Mouse (Mus musculus) embryonic facial prominence, embryonic 12.5 days (tissue): ENCODE measurements around the gene Ripor1. TPM values are rescaled to one million over a fixed set of nuclear protein-coding genes. Genes with fewer than 3 reads are reported as not detected.

Experiments
- ATAC-seq: fragments of 200-750 bp; cut with Nextera tagmentation; 2 replicates; pipeline ENCODE4 v1.8.0; 2017; ENCODE audit not compliant: insufficient number of reproducible peaks, insufficient read depth, low FRiP score, low TSS enrichment
- H3K27ac ChIP-seq: fragments of 300-500 bp; sonication (generic); 2 replicates; pipeline ENCODE4 v1.5.1; 2016; ENCODE audit warnings: mild to moderate bottlenecking
- H3K27me3 ChIP-seq: fragments of 300-500 bp; sonication (generic); 2 replicates; pipeline ENCODE4 v1.6.1; 2016; ENCODE audit warnings: mild to moderate bottlenecking, moderate library complexity
- H3K36me3 ChIP-seq: fragments of 300-500 bp; sonication (generic); 2 replicates; pipeline ENCODE4 v1.6.1; 2016; ENCODE audit warnings: mild to moderate bottlenecking
- H3K4me1 ChIP-seq: fragments of 300-500 bp; sonication (generic); 2 replicates; pipeline ENCODE4 v1.6.1; 2016
- H3K4me2 ChIP-seq: fragments of 300-500 bp; sonication (generic); replicated peaks from 2 replicates; pipeline ENCODE4 v1.6.1; 2016; ENCODE audit warnings: mild to moderate bottlenecking, moderate library complexity
- H3K4me3 ChIP-seq: fragments of 300-500 bp; sonication (generic); 2 replicates; pipeline ENCODE4 v1.5.1; 2016; ENCODE audit warnings: mild to moderate bottlenecking
- H3K9ac ChIP-seq: fragments of 300-500 bp; sonication (generic); 2 replicates; pipeline ENCODE4 v1.6.1; 2016; ENCODE audit warnings: mild to moderate bottlenecking, moderate library complexity
- H3K9me3 ChIP-seq: fragments of 300-500 bp; sonication (generic); 2 replicates; pipeline ENCODE4 v1.6.1; 2016; ENCODE audit warnings: mild to moderate bottlenecking, moderate library complexity
- WGBS: fragments of 180-500 bp; shearing (Covaris S2); methylation state at CpG from one replicate; pipeline ENCODE4 v1.1.7; 2016; 5-methylcytosine and 5-hydroxymethylcytosine counted together
- polyA plus RNA-seq: library from polyadenylated mRNA; unstranded; fragments of >200 nt; fragmentation: Nextera tagmentation; extraction: Ambion mirVana; gene quantifications from 2 replicates; pipeline ENCODE4 v1.2.1, GENCODE M21; 2016

Ripor1 gene
- polyA plus RNA-seq, 1 experiment from 2014 or later: 15.3 TPM

GRCm38 (mm10) chr8:105635481-105635880 is 30.4 kb downstream of the Ripor1 start:
- H3K9ac ChIP-seq: peak overlapping the region; percentile 98
- H3K4me2 ChIP-seq: peak overlapping the region; percentile 88
- peaks cover 23% of the 10 kb centered on the region for H3K4me1 ChIP-seq
- peak overlapping the region; percentile 100; the same call in 1 of the 2 replicates for H3K27ac ChIP-seq
- no peak for ATAC-seq
- no peaks in the 10 kb centered on the region for H3K9me3 ChIP-seq
- H3K4me3 ChIP-seq: peak overlapping the region; percentile 68
- no peaks in the 10 kb centered on the region for H3K36me3 ChIP-seq
- H3K27me3 ChIP-seq: no peaks in the 10 kb centered on the region
- WGBS: 4% methylated on average over 11 of the region's 11 CpGs

GRCm38 (mm10) chr8:105636018-105636962 is 31.2 kb downstream of the Ripor1 start, which contains the start of gene Ctcf:
Gene Ctcf (plus strand): TSS chr8:105636568.
- ATAC-seq: peak; percentile 91
- Histone ChIP-seq H3K27me3 (no peaks in the 10 kb centered on the region), H3K4me3 (peak within 1 kb of the TSS; percentile 68), H3K4me2 (peak within 1 kb of the TSS; percentile 88), H3K27ac (peak within 1 kb of the TSS; percentile 100), H3K9me3 (no peaks in the 10 kb centered on the region), H3K9ac (peak within 1 kb of the TSS; percentile 98), H3K36me3 (no peaks in the 10 kb centered on the region), H3K4me1 (peaks cover 23% of the 10 kb centered on the region)
- under 1% methylated on average over 66 of the region's 126 CpGs for WGBS

GRCm38 (mm10) chr8:105636963-105637510 is 32.0 kb downstream of the Ripor1 start, which contains the start of gene Agrp:
Gene Agrp (minus strand): TSS chr8:105637393.
- Histone ChIP-seq H3K4me2 (peak within 1 kb of the TSS; percentile 88), H3K27ac (peak within 1 kb of the TSS; percentile 100), H3K9me3 (no peaks in the 10 kb centered on the region), H3K36me3 (no peaks in the 10 kb centered on the region), H3K4me3 (peak within 1 kb of the TSS; percentile 68), H3K9ac (peak within 1 kb of the TSS; percentile 98), H3K27me3 (no peaks in the 10 kb centered on the region), H3K4me1 (peaks cover 23% of the 10 kb centered on the region)
- under 1% methylated on average over 55 of the region's 63 CpGs for WGBS
- peak; percentile 12; the same call in 1 of the 2 replicates for ATAC-seq

GRCm38 (mm10) chr8:105637601-105638041 is 32.6 kb downstream of the Ripor1 start:
- H3K4me2 ChIP-seq: peak overlapping the region; percentile 88
- 0% methylated on average over 11 of the region's 11 CpGs for WGBS
- peak overlapping the region; percentile 68 for H3K4me3 ChIP-seq
- no peaks in the 10 kb centered on the region for H3K9me3 ChIP-seq
- H3K27ac ChIP-seq: peak overlapping the region; percentile 100
- no peaks in the 10 kb centered on the region for H3K27me3 ChIP-seq
- peak overlapping the region; percentile 98 for H3K9ac ChIP-seq
- H3K4me1 ChIP-seq: peaks cover 23% of the 10 kb centered on the region
- H3K36me3 ChIP-seq: no peaks in the 10 kb centered on the region
- no peak for ATAC-seq

- Histone ChIP-seq H3K9me3 (no peaks in the 10 kb centered on the region), H3K4me3 (peak overlapping the region; percentile 68), H3K27me3 (no peaks in the 10 kb centered on the region), H3K9ac (peak overlapping the region; percentile 30; the same call in 1 of the 2 replicates), H3K4me1 (peaks cover 23% of the 10 kb centered on the region), H3K27ac (no peak overlapping the region), H3K4me2 (peak overlapping the region; percentile 88), H3K36me3 (no peaks in the 10 kb centered on the region; the same call in 1 of the 2 replicates)
- no peak for ATAC-seq
- WGBS: 83% methylated on average over 4 of the region's 4 CpGs
These were observed 33.5 kb downstream of the Ripor1 start for GRCm38 (mm10) chr8:105638510-105638909.

GRCm38 (mm10) chr8:105639835-105640234 is 34.8 kb downstream of the Ripor1 start:
- Histone ChIP-seq H3K36me3 (peaks cover 7% of the 10 kb centered on the region), H3K27me3 (no peaks in the 10 kb centered on the region), H3K4me2 (no peak overlapping the region), H3K4me1 (peaks cover 23% of the 10 kb centered on the region), H3K4me3 (no peak overlapping the region), H3K9me3 (no peaks in the 10 kb centered on the region), H3K9ac (no peak overlapping the region), H3K27ac (no peak overlapping the region)
- no peak for ATAC-seq
- WGBS: 69% methylated on average over 1 of the region's 1 CpGs

- H3K4me2 ChIP-seq: no peak overlapping the region
- H3K9ac ChIP-seq: no peak overlapping the region
- peaks cover 13% of the 10 kb centered on the region for H3K36me3 ChIP-seq
- WGBS: 89% methylated on average over 2 of the region's 2 CpGs
- no peak overlapping the region for H3K4me3 ChIP-seq
- no peak for ATAC-seq
- H3K4me1 ChIP-seq: peaks cover 18% of the 10 kb centered on the region
- H3K9me3 ChIP-seq: no peaks in the 10 kb centered on the region
- H3K27me3 ChIP-seq: no peaks in the 10 kb centered on the region
- no peak overlapping the region for H3K27ac ChIP-seq
These were observed 35.5 kb downstream of the Ripor1 start for GRCm38 (mm10) chr8:105640511-105640910.

- H3K4me1 ChIP-seq: no peaks in the 10 kb centered on the region
- peaks cover 27% of the 10 kb centered on the region for H3K36me3 ChIP-seq
- no peak overlapping the region for H3K4me3 ChIP-seq
- no peak overlapping the region for H3K9ac ChIP-seq
- H3K27me3 ChIP-seq: no peaks in the 10 kb centered on the region
- no peak overlapping the region for H3K4me2 ChIP-seq
- no peaks in the 10 kb centered on the region for H3K9me3 ChIP-seq
- WGBS: 96% methylated on average over 1 of the region's 1 CpGs
- no peak for ATAC-seq
- H3K27ac ChIP-seq: no peak overlapping the region
These were observed 40.1 kb downstream of the Ripor1 start for GRCm38 (mm10) chr8:105645205-105645604.

- H3K9me3 ChIP-seq: no peaks in the 10 kb centered on the region
- peaks cover 41% of the 10 kb centered on the region for H3K36me3 ChIP-seq
- 97% methylated on average over 1 of the region's 1 CpGs for WGBS
- no peaks in the 10 kb centered on the region for H3K27me3 ChIP-seq
- H3K4me1 ChIP-seq: no peaks in the 10 kb centered on the region
- no peak overlapping the region for H3K9ac ChIP-seq
- no peak for ATAC-seq
- no peak overlapping the region for H3K4me3 ChIP-seq
- no peak overlapping the region for H3K4me2 ChIP-seq
- no peak overlapping the region for H3K27ac ChIP-seq
These were observed 43.9 kb downstream of the Ripor1 start for GRCm38 (mm10) chr8:105648929-105649328.

GRCm38 (mm10) chr8:105657641-105658040 is 52.6 kb downstream of the Ripor1 start:
- Histone ChIP-seq H3K4me2 (no peak overlapping the region), H3K9ac (no peak overlapping the region), H3K9me3 (no peaks in the 10 kb centered on the region), H3K36me3 (peaks cover 15% of the 10 kb centered on the region), H3K4me1 (no peaks in the 10 kb centered on the region), H3K4me3 (no peak overlapping the region), H3K27me3 (no peaks in the 10 kb centered on the region), H3K27ac (no peak overlapping the region)
- no peak for ATAC-seq

- no peaks in the 10 kb centered on the region for H3K27me3 ChIP-seq
- H3K4me3 ChIP-seq: no peak overlapping the region
- no peak for ATAC-seq
- no peaks in the 10 kb centered on the region for H3K4me1 ChIP-seq
- no peak overlapping the region for H3K27ac ChIP-seq
- WGBS: 72% methylated on average over 3 of the region's 3 CpGs
- no peak overlapping the region for H3K4me2 ChIP-seq
- no peaks in the 10 kb centered on the region for H3K9me3 ChIP-seq
- H3K36me3 ChIP-seq: peaks cover 22% of the 10 kb centered on the region
- no peak overlapping the region for H3K9ac ChIP-seq
These were observed 56.1 kb downstream of the Ripor1 start for GRCm38 (mm10) chr8:105661167-105661566.
